Mouse (Mus musculus) adrenal gland, adult 18-20 months (tissue): ENCODE data around the gene Gmppa. TPM values are rescaled to one million over a fixed set of nuclear protein-coding genes. Genes with fewer than 3 reads are reported as not detected.
A peak's percentile ranks its signal among the peaks of the same experiment; 100 is the strongest.

Experiments
- DNase-seq, 2 experiments: peaks; one replicate each; pipeline ENCODE4 v3.0.0; 2021 to 2022; ENCODE audit warnings: low spot score in 2 of 2
- total RNA-seq, 2 experiments: library from RNA; stranded (reverse); gene quantifications; 1 replicate in 1 of 2; 2 replicates in 1 of 2; pipeline ENCODE4 v1.2.3; 2021

The Gmppa gene
- total RNA-seq, 2 experiments from 2014 or later = 53.2 to 56.1 TPM

GRCm38 (mm10) chr1:75422216-75422822 lies 13.4 kb upstream of the Gmppa start:
- no peak for DNase-seq

- DNase-seq = peak in 1 of 2 experiments; percentile 36
These were observed 12.8 kb upstream of the Gmppa start for GRCm38 (mm10) chr1:75422823-75423471.

GRCm38 (mm10) chr1:75423780-75424390 lies 11.8 kb upstream of the Gmppa start:
- DNase-seq = no peak

- no peak for DNase-seq
These were observed 9.8 kb upstream of the Gmppa start for GRCm38 (mm10) chr1:75425796-75426471.

- no peak for DNase-seq
These were observed 3.1 kb downstream of the Gmppa start for GRCm38 (mm10) chr1:75438782-75439181.

GRCm38 (mm10) chr1:75440661-75441060 lies 4.9 kb downstream of the Gmppa start:
- DNase-seq = no peak

- no peak for DNase-seq
These were observed 5.8 kb downstream of the Gmppa start for GRCm38 (mm10) chr1:75441471-75441996.

GRCm38 (mm10) chr1:75442171-75442570 lies 6.4 kb downstream of the Gmppa start:
- DNase-seq = no peak

- no peak for DNase-seq
These were observed 7.1 kb downstream of the Gmppa start for GRCm38 (mm10) chr1:75442811-75443210.

- no peak for DNase-seq
These were observed 7.7 kb downstream of the Gmppa start for GRCm38 (mm10) chr1:75443247-75444024.

GRCm38 (mm10) chr1:75444208-75444607 lies 8.5 kb downstream of the Gmppa start:
- no peak for DNase-seq

- DNase-seq = no peak
These were observed 9.5 kb downstream of the Gmppa start for GRCm38 (mm10) chr1:75445141-75445701.

GRCm38 (mm10) chr1:75445751-75446611 lies 10.3 kb downstream of the Gmppa start:
- DNase-seq = peak; percentile 71 to 76

- DNase-seq = no peak
These were observed 10.9 kb downstream of the Gmppa start for GRCm38 (mm10) chr1:75446656-75447055.

GRCm38 (mm10) chr1:75447265-75448051 lies 11.7 kb downstream of the Gmppa start:
- DNase-seq = no peak

GRCm38 (mm10) chr1:75448052-75448431 lies 12.3 kb downstream of the Gmppa start:
- no peak for DNase-seq

GRCm38 (mm10) chr1:75448937-75449336 lies 13.2 kb downstream of the Gmppa start:
- no peak for DNase-seq

GRCm38 (mm10) chr1:75449377-75450135 lies 13.8 kb downstream of the Gmppa start:
- DNase-seq = no peak
